Mouse (Mus musculus): ENCODE measurements around the gene Dusp9. TPM values are rescaled to one million over a fixed set of nuclear protein-coding genes. Genes with fewer than 3 reads are reported as not detected.

Gene Dusp9
- 0.26 and 0.41 TPM in 2 replicates for total RNA-seq (2014; fragmentation: Nextera tagmentation)
- total RNA-seq (2017), result 0.30 and 0.88 TPM in 2 replicates

- peak; percentile 76 for ATAC-seq (replicated peaks; ENCODE audit: poor library complexity, severe bottlenecking)
Measured at GRCm38 (mm10) chrX:73639255-73639675, at the start of gene Dusp9. Dusp9 (plus strand) TSS chrX:73639419.

GRCm38 (mm10) chrX:73593212-73593611, 46.0 kb upstream of the Dusp9 start:
- peak; percentile 100 for ATAC-seq (replicated peaks; ENCODE audit: poor library complexity, severe bottlenecking)

- no peak for ATAC-seq (replicated peaks; ENCODE audit: poor library complexity, severe bottlenecking)
Measured at GRCm38 (mm10) chrX:73594451-73595121, 44.6 kb upstream of the Dusp9 start.

GRCm38 (mm10) chrX:73595297-73595938, 43.8 kb upstream of the Dusp9 start:
- no peak for ATAC-seq (replicated peaks; ENCODE audit: poor library complexity, severe bottlenecking)

- peak; percentile 50 for ATAC-seq (replicated peaks; ENCODE audit: poor library complexity, severe bottlenecking)
Measured at GRCm38 (mm10) chrX:73601456-73601855, 37.8 kb upstream of the Dusp9 start.

GRCm38 (mm10) chrX:73613665-73614064, 25.6 kb upstream of the Dusp9 start:
- ATAC-seq (replicated peaks; ENCODE audit: poor library complexity, severe bottlenecking), result no peak

GRCm38 (mm10) chrX:73615876-73616275, 23.3 kb upstream of the Dusp9 start:
- no peak for ATAC-seq (replicated peaks; ENCODE audit: poor library complexity, severe bottlenecking)

GRCm38 (mm10) chrX:73619401-73619800, 19.8 kb upstream of the Dusp9 start:
- ATAC-seq (replicated peaks; ENCODE audit: poor library complexity, severe bottlenecking), result no peak

GRCm38 (mm10) chrX:73619890-73620289, 19.3 kb upstream of the Dusp9 start:
- no peak for ATAC-seq (replicated peaks; ENCODE audit: poor library complexity, severe bottlenecking)

GRCm38 (mm10) chrX:73626981-73627380, 12.2 kb upstream of the Dusp9 start:
- no peak for ATAC-seq (replicated peaks; ENCODE audit: poor library complexity, severe bottlenecking)

- peak; percentile 35 for ATAC-seq (replicated peaks; ENCODE audit: poor library complexity, severe bottlenecking)
Measured at GRCm38 (mm10) chrX:73635425-73635824, 3.8 kb upstream of the Dusp9 start.

GRCm38 (mm10) chrX:73637415-73637814, 1.8 kb upstream of the Dusp9 start:
- ATAC-seq (replicated peaks; ENCODE audit: poor library complexity, severe bottlenecking), result peak; percentile 16; the same call in 1 of the 2 replicates

GRCm38 (mm10) chrX:73639901-73640469, 766 bp downstream of the Dusp9 start:
- peak; percentile 47 for ATAC-seq (replicated peaks; ENCODE audit: poor library complexity, severe bottlenecking)

GRCm38 (mm10) chrX:73645121-73645520, 5.9 kb downstream of the Dusp9 start:
- no peak for ATAC-seq (replicated peaks; ENCODE audit: poor library complexity, severe bottlenecking)

- ATAC-seq (replicated peaks; ENCODE audit: poor library complexity, severe bottlenecking), result no peak
Measured at GRCm38 (mm10) chrX:73650869-73651268, 11.7 kb downstream of the Dusp9 start.

GRCm38 (mm10) chrX:73653392-73653791, 14.2 kb downstream of the Dusp9 start:
- peak; percentile 34; the same call in 1 of the 2 replicates for ATAC-seq (replicated peaks; ENCODE audit: poor library complexity, severe bottlenecking)

- peak; percentile 74 for ATAC-seq (replicated peaks; ENCODE audit: poor library complexity, severe bottlenecking)
Measured at GRCm38 (mm10) chrX:73654177-73654576, 15.0 kb downstream of the Dusp9 start.

- peak; percentile 74 for ATAC-seq (replicated peaks; ENCODE audit: poor library complexity, severe bottlenecking)
Measured at GRCm38 (mm10) chrX:73655529-73655928, 16.3 kb downstream of the Dusp9 start.

GRCm38 (mm10) chrX:73658391-73658790, 19.2 kb downstream of the Dusp9 start:
- peak; percentile 29 for ATAC-seq (replicated peaks; ENCODE audit: poor library complexity, severe bottlenecking)

GRCm38 (mm10) chrX:73658936-73659574, 19.8 kb downstream of the Dusp9 start:
- no peak for ATAC-seq (replicated peaks; ENCODE audit: poor library complexity, severe bottlenecking)
